Mouse (Mus musculus) embryonic fibroblast, embryonic 13.5 days (primary cell): ENCODE results near the gene Dnajb3. TPM values are rescaled to one million over a fixed set of nuclear protein-coding genes. Genes with fewer than 3 reads are reported as not detected.
"Not testable (repeated sequence)": the region's sequence is repeated elsewhere in the genome, so short reads cannot be mapped to it uniquely, and the experiment has no call there.

Experiments
- H3K27ac ChIP-seq: 2 replicates; pipeline ENCODE4 v1.5.1; 2012; ENCODE audit warnings: low read length, control low read depth, inconsistent platforms; ENCODE audit not compliant: insufficient read depth
- H3K4me1 ChIP-seq: 2 replicates; pipeline ENCODE4 v1.6.1; 2011; ENCODE audit warnings: low read length; ENCODE audit not compliant: control insufficient read depth, insufficient read depth
- H3K4me3 ChIP-seq: 2 replicates; pipeline ENCODE4 v1.5.1; 2011; ENCODE audit warnings: mild to moderate bottlenecking, control low read depth, low read length; ENCODE audit not compliant: insufficient read depth
- CTCF ChIP-seq: IDR thresholded peaks from 2 replicates; pipeline ENCODE4 v1.5.1; 2011; ENCODE audit warnings: mild to moderate bottlenecking, control low read depth, low read length, moderate library complexity, borderline replicate concordance; ENCODE audit not compliant: insufficient read depth
- POLR2A ChIP-seq: IDR thresholded peaks from 2 replicates; pipeline ENCODE4 v1.6.1; 2011; ENCODE audit warnings: low read depth, mild to moderate bottlenecking, control low read depth, low read length, moderate library complexity
- polyA plus RNA-seq: library from polyadenylated mRNA; stranded (reverse); fragments of >200 nt; gene quantifications from 2 replicates; pipeline ENCODE4 v1.2.4, GENCODE M21; 2011; ENCODE audit warnings: low read depth; ENCODE audit not compliant: missing spikeins, insufficient read length

The Dnajb3 gene
- polyA plus RNA-seq, 1 experiment: 3.0 TPM

DNA sequence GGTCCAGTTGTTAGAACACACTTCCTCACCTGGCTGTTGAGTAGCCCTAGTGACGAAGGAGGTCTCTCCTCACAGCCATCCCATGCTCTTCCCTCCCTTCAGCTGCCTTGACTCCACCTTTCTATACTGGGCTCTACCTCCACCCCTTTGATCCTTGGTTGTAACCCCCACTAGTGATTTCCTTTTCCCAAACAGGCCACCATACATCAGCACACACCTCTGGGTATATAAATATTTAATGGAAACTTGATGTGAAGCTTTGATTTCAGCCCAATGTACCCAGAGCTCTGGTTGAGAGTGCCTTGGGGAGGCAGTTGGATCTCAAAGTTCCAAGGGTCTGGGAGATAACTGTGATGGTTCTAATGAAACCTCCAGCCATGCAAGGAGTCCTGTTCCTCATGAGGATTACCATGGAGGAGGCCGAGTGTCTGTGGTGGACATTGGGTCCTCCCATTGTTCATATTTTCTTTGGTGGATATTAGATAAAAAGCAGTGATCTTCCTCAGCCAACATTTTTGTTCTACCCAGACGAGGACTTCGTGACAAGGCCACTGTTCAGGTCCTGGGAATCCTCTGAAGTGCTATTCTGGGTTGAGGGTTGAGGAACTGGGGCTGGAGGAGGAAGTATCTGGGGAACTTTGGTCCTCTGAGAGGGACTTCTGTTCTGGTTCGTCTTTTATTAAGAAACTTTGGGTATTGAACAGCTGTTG, 21.2 kb upstream of the Dnajb3 start, which contains the start of gene Mroh2a:
Gene Mroh2a (plus strand): TSS at position 317 of the 710 bp plus-strand sequence.
- no peak for TF ChIP-seq POLR2A
- TF ChIP-seq CTCF: no peak
- Histone ChIP-seq H3K27ac (no peak within 1 kb of the TSS), H3K4me1 (no peaks in the 10 kb centered on the region), H3K4me3 (no peak within 1 kb of the TSS)

DNA sequence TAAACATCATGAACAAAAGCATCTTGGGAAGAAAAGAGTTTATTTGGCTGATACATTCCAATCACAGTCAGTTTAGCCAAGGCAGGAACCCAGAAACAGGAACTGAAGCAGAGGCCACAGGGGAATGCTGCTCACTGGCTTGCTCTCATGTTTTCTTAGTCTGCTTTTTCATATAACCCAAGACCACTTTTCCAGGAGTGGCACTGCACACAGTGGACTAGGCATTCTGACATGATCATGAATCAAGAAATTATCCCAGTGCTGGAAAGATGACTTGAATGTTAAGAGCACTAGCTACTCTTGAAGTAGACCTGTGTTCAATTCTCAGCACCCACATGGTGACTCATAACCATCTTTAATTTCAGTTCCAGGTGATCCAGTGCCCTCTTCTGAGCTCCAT, 20.2 kb upstream of the Dnajb3 start:
- no peak overlapping the region for H3K27ac ChIP-seq
- no peak overlapping the region for H3K4me3 ChIP-seq
- H3K4me1 ChIP-seq: no peaks in the 10 kb centered on the region
- TF ChIP-seq POLR2A (no peak), CTCF (no peak)

- not testable (repeated sequence) for H3K4me1 ChIP-seq, H3K27ac ChIP-seq, H3K4me3 ChIP-seq
These were observed 19.7 kb upstream of the Dnajb3 start for GRCm38 (mm10) chr1:88225301-88225700.

- Histone ChIP-seq H3K4me3 (no peak overlapping the region), H3K27ac (no peak overlapping the region), H3K4me1 (no peaks in the 10 kb centered on the region)
- no peak for TF ChIP-seq CTCF
- no peak for TF ChIP-seq POLR2A
These were observed 18.6 kb upstream of the Dnajb3 start for GRCm38 (mm10) chr1:88224029-88224776.

- H3K27ac ChIP-seq: no peak overlapping the region
- no peaks in the 10 kb centered on the region for H3K4me1 ChIP-seq
- no peak for TF ChIP-seq POLR2A
- TF ChIP-seq CTCF: no peak
- no peak overlapping the region for H3K4me3 ChIP-seq
These were observed 18.0 kb upstream of the Dnajb3 start for GRCm38 (mm10) chr1:88223591-88223990.

DNA sequence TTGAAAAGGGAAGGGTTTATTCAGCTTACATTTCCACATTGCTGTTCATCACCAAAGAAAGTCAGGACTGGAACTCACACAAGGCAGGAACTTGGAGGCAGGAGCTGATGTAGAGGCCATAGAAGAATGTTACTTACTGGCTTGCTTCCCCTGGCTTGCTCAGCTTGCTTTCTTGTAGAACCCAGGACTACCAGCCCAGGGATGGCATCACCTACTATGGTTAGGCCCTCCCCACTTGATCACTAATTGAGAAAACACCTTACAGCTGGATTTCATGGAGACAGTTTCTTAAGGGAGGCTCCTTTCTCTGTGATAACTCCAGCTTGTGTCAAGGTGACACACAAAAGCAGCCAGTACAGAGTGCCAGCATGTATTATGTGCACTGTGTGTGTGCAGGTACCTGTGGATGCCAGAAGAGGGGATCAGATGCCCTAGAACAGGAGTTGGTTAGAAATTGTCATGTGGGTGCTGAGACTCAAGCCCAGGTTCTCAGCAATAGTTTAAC, 17.5 kb upstream of the Dnajb3 start:
- H3K4me1 ChIP-seq, H3K27ac ChIP-seq, H3K4me3 ChIP-seq: not testable (repeated sequence)

GRCm38 (mm10) chr1:88222216-88222615, 16.6 kb upstream of the Dnajb3 start:
- no peak overlapping the region for H3K27ac ChIP-seq
- no peak for TF ChIP-seq POLR2A
- H3K4me3 ChIP-seq: no peak overlapping the region
- no peaks in the 10 kb centered on the region for H3K4me1 ChIP-seq

GRCm38 (mm10) chr1:88220336-88220735, 14.8 kb upstream of the Dnajb3 start:
- H3K27ac ChIP-seq: no peak overlapping the region
- H3K4me3 ChIP-seq: no peak overlapping the region
- TF ChIP-seq POLR2A: no peak
- TF ChIP-seq CTCF: no peak
- no peaks in the 10 kb centered on the region for H3K4me1 ChIP-seq

- TF ChIP-seq CTCF (no peak), POLR2A (no peak)
- no peak overlapping the region for H3K27ac ChIP-seq
- H3K4me3 ChIP-seq: no peak overlapping the region
- no peaks in the 10 kb centered on the region for H3K4me1 ChIP-seq
These were observed 13.5 kb upstream of the Dnajb3 start for GRCm38 (mm10) chr1:88219054-88219453.

DNA sequence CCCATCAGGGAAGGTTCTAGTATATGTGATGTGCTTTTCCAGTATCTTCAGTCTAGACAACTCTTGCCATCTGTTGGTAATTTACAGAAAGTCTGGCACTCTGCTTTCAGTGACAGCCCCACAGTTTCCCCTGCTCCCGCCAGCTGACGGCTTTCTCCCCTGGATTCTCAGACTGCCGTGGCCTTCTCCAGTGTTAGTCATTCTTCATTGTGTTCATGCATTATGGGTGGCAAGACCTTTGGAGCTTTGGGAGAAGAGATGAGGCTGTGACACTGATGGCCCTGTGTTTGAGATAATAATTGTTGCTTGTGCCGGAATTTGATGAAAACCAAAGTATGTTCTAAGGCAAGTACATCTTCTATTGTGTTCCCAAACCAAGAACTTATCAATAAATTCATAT, 13.0 kb upstream of the Dnajb3 start:
- no peak for TF ChIP-seq CTCF
- TF ChIP-seq POLR2A: no peak

More for the DNA sequence above, 13.0 kb upstream of the Dnajb3 start:
- H3K4me3 ChIP-seq: no peak overlapping the region
- no peaks in the 10 kb centered on the region for H3K4me1 ChIP-seq
- no peak overlapping the region for H3K27ac ChIP-seq
